Mouse (Mus musculus) midbrain, embryonic 15.5 days (tissue): ENCODE measurements around the gene Dpt. TPM values are rescaled to one million over a fixed set of nuclear protein-coding genes. Genes with fewer than 3 reads are reported as not detected.

ENCODE experiments used
- polyA plus RNA-seq: library from polyadenylated mRNA; unstranded; fragments of >200 nt; fragmentation: Nextera tagmentation; extraction: Ambion mirVana; gene quantifications from 2 replicates; pipeline ENCODE4 v1.2.1, GENCODE M21; 2015

The Dpt gene
- polyA plus RNA-seq, 1 experiment from 2014 or later, result 0.41 TPM

Other genes starting within 250 kb of the Dpt start
- not detected in 2 replicates for gene Xcl1, start 138.9 kb downstream of the Dpt start, polyA plus RNA-seq